Mouse (Mus musculus) liver, embryonic 14.5 days (tissue): ENCODE data around the gene Slc36a2. TPM values are rescaled to one million over a fixed set of nuclear protein-coding genes. Genes with fewer than 3 reads are reported as not detected.

Experiments used
- ATAC-seq: fragments of 200-750 bp; cut with Nextera tagmentation; 2 replicates; pipeline ENCODE4 v1.8.0; 2017; ENCODE audit warnings: moderate number of reproducible peaks, mild to moderate bottlenecking, moderate library complexity; ENCODE audit not compliant: insufficient read depth
- DNase-seq, 3 experiments: peaks; one replicate each; pipeline ENCODE4 v3.0.0-alpha.2; 2012 to 2013; ENCODE audit warnings: low read depth in 3 of 3, low spot score in 3 of 3
- H3K27ac ChIP-seq: fragments of 300-500 bp; sonication (generic); 2 replicates; pipeline ENCODE4 v1.5.1; 2014; ENCODE audit warnings: moderate library complexity, mild to moderate bottlenecking, control low read depth, inconsistent platforms
- H3K27me3 ChIP-seq: fragments of 300-500 bp; sonication (generic); 2 replicates; pipeline ENCODE4 v1.6.1; 2014; ENCODE audit warnings: mild to moderate bottlenecking, low read length, moderate library complexity; ENCODE audit not compliant: control insufficient read depth, insufficient read depth
- H3K36me3 ChIP-seq: fragments of 300-500 bp; sonication (generic); replicated peaks from 2 replicates; pipeline ENCODE4 v1.6.1; 2014; ENCODE audit warnings: low read depth; ENCODE audit not compliant: control insufficient read depth, insufficient read depth
- H3K4me1 ChIP-seq, 2 experiments: fragments of 200-500 bp in 1 of 2; fragments of 300-500 bp in 1 of 2; sonication (generic) in 1 of 2; replicated peaks; 2 replicates each; pipeline ENCODE4 v1.6.1; 2012 to 2014; ENCODE audit warnings: antibody characterized with exemption in 1 of 2, inconsistent platforms in 1 of 2, low read length in 1 of 2; ENCODE audit not compliant: control insufficient read depth in 2 of 2, insufficient read depth in 2 of 2
- H3K4me2 ChIP-seq: fragments of 300-500 bp; sonication (generic); 2 replicates; pipeline ENCODE4 v1.6.1; 2014; ENCODE audit warnings: low read depth, mild to moderate bottlenecking, control low read depth, moderate library complexity
- H3K4me3 ChIP-seq, 2 experiments: fragments of 200-500 bp in 1 of 2; fragments of 300-500 bp in 1 of 2; sonication (generic) in 1 of 2; 2 replicates each; pipeline ENCODE4 v1.5.1; 2012 to 2014; ENCODE audit warnings: low read depth in 2 of 2, low read length in 2 of 2, mild to moderate bottlenecking in 2 of 2, control low read depth in 1 of 2, inconsistent platforms in 1 of 2, moderate library complexity in 1 of 2; ENCODE audit not compliant: insufficient read depth in 1 of 2
- H3K9ac ChIP-seq: fragments of 300-500 bp; sonication (generic); replicated peaks from 2 replicates; pipeline ENCODE4 v1.6.1; 2014; ENCODE audit warnings: mild to moderate bottlenecking, control low read depth, moderate library complexity
- H3K9me3 ChIP-seq: fragments of 300-500 bp; sonication (generic); 2 replicates; pipeline ENCODE4 v1.6.1; 2016; ENCODE audit warnings: low read length, mixed read lengths; ENCODE audit not compliant: control insufficient read depth
- CTCF ChIP-seq: IDR thresholded peaks from 2 replicates; pipeline ENCODE4 v1.5.1; 2016; ENCODE audit warnings: antibody characterized with exemption, low read depth, control low read depth
- EP300 ChIP-seq: IDR thresholded peaks from 2 replicates; pipeline ENCODE4 v1.6.1; 2016; ENCODE audit warnings: antibody characterized with exemption, low read depth
- WGBS: fragments of 180-500 bp; shearing (Covaris S2); extraction: QIAGEN DNeasy Blood & Tissue Kit; methylation state at CpG from one replicate; pipeline ENCODE4 v1.1.7; 2014; ENCODE audit not compliant: insufficient replicate concordance; 5-methylcytosine and 5-hydroxymethylcytosine counted together
- polyA plus RNA-seq, 2 experiments: library from polyadenylated mRNA; depleted of rRNA in 1 of 2; stranded (reverse) in 1 of 2; unstranded in 1 of 2; fragments of >200 nt; fragmentation: Nextera tagmentation in 1 of 2; extraction: Ambion mirVana in 1 of 2; gene quantifications; 2 replicates each; pipeline versions ENCODE4 v1.2.1 to v1.2.3; 2012 to 2014

Gene Slc36a2
- polyA plus RNA-seq, 2 experiments: 13.8 to 14.1 TPM

DNA sequence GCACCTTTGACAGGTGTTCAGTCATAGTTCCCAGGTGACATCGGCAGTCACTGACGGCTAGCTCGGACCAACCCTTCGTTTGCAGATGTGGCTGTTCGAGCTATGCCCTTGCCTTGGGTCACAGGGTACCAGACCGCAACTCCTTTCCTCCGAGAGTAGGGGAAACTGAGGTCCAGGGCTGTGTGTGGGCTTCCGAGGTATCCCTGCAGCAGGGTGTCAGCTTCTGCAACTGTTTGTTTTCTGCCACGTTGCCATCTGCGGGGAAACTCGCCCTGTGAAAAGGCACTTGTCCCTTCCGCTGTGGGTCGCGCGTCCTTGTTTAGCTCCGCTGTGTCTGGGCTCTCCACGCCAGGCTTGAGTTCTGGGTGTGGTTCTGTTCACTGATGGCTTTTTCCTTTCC is 19.7 kb upstream of the Slc36a2 start:
- WGBS: 4% methylated on average over 17 of the region's 17 CpGs
- peak overlapping the region; percentile 81 for H3K4me2 ChIP-seq

DNA sequence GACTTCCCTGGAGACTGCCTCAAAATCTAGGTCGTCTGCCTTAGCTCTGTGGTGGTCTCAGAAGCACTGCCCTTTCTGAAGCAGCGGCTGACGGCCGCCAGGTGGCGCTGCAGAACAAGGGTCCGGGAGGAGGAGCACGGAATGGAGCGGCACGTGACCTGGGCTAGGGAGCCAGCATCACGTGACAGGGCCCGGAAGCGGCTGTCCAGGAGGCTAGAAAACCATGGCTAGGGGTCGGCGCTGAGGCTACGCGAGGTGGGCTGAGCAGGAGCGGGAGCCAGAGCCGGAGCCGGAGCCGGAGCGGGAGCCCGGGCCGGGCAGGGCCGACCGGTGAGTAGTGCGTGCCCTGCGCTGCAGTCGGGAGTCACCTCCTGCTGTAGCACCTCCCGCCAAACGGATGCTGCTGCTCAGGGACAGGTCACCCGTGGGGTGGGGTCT is 19.3 kb upstream of the Slc36a2 start, which contains the start of gene Slc36a1:
TSS of gene Slc36a1 (plus strand) at position 192 of the 438 bp plus-strand sequence.
- no peaks in the 10 kb centered on the region for H3K27me3 ChIP-seq
- no peaks in the 10 kb centered on the region for H3K9me3 ChIP-seq
- H3K4me2 ChIP-seq: peak within 1 kb of the TSS; percentile 81
- DNase-seq (peak; percentile 85 to 89 (median 85)), ATAC-seq (peak; percentile 80)
- TF ChIP-seq CTCF (peak; percentile 99), EP300 (no peak)
- no peaks in the 10 kb centered on the region for H3K36me3 ChIP-seq
- H3K9ac ChIP-seq: peak within 1 kb of the TSS; percentile 80
- H3K4me1 ChIP-seq: peaks cover 0 to 7% of the 10 kb centered on the region in 2 experiments; a peak in 2 of 4 replicates
- WGBS: 0% methylated on average over 31 of the region's 31 CpGs
- no peak within 1 kb of the TSS for H3K27ac ChIP-seq
- peak within 1 kb of the TSS; percentile 76 to 91 for H3K4me3 ChIP-seq

More for the DNA sequence above, 19.7 kb upstream of the Slc36a2 start:
- peak; percentile 54; the same call in 1 of the 2 replicates for ATAC-seq
- peak overlapping the region; percentile 80 for H3K9ac ChIP-seq
- DNase-seq: no peak
- H3K36me3 ChIP-seq: no peaks in the 10 kb centered on the region
- no peaks in the 10 kb centered on the region for H3K9me3 ChIP-seq
- no peak overlapping the region for H3K27ac ChIP-seq
- TF ChIP-seq EP300 (no peak), CTCF (no peak)
- no peaks in the 10 kb centered on the region for H3K27me3 ChIP-seq
- peak overlapping the region; percentile 76 to 91 for H3K4me3 ChIP-seq
- peaks cover 0 to 7% of the 10 kb centered on the region in 2 experiments; a peak in 2 of 4 replicates for H3K4me1 ChIP-seq

DNA sequence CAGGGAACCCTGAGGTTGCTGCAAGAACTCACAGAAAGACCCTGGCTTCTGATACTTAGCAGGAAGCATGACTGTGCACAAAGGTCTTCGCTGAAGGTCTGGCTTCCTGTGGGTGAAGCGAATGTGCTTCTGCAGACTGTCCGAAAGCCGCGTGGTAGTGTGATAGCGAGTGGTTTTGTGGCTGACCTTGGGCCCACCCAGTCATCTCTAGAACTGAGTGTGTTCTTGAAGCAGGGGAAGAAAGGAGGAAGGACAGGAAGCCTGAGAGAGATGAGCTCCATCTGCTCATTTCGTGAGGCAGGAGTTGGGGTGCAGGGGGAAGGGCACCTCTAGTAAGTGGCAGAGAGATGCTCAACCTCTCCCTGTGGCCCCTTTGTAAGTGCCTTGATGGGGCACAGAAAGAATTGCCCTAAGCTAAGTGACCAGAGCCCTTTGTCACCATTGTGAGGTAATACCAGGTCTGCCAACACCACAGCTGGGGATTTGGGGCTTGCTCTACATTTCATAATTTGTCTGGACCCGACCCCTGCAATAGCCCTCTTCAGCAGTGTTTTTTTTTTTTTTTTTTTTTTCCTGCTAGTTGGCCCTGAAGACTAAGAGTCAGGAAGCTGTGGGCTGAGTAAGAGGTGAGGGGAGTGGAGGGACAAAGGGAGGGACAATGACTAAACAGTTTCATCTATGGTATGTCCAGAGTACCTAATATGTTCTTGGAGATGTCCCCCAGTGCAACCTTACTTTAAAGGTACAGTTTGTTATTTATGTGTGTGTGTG is 13.0 kb upstream of the Slc36a2 start:
- Histone ChIP-seq H3K36me3 (no peaks in the 10 kb centered on the region), H3K27me3 (no peaks in the 10 kb centered on the region), H3K4me1 (peaks cover 0 to 6% of the 10 kb centered on the region in 2 experiments; a peak in 1 of 4 replicates), H3K9me3 (no peaks in the 10 kb centered on the region), H3K27ac (no peak overlapping the region), H3K4me3 (no peak overlapping the region), H3K9ac (no peak overlapping the region), H3K4me2 (no peak overlapping the region)
- no peak for ATAC-seq
- no peak for TF ChIP-seq CTCF
- TF ChIP-seq EP300: no peak
- WGBS: 10% methylated on average over 8 of the region's 8 CpGs
- no peak for DNase-seq

DNA sequence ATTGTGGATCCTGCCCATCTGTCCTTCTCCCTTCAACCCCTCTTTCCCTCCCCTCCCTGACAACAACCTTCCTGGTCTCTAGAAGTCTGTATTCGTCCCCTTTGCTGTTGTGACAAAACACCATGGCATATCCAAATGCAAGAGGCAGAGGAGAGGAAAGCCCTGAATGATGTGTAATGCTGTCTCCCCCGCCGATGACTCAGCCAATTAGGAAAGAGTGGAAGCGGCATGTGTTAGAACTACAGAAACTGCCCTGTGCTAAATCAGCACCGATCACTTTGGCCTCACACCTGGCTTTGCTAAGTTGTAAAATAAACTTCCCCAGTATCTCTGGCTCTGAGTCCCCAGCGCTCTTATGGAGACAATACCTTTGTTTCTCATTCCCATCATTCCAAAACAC is 12.2 kb upstream of the Slc36a2 start:
- no peak for DNase-seq
- no peak for ATAC-seq
- no peak overlapping the region for H3K4me2 ChIP-seq
- H3K4me1 ChIP-seq: peaks cover 0 to 6% of the 10 kb centered on the region in 2 experiments; a peak in 1 of 4 replicates
- no peaks in the 10 kb centered on the region for H3K27me3 ChIP-seq
- 23% methylated on average over 6 of the region's 6 CpGs for WGBS
- TF ChIP-seq CTCF: no peak
- no peak for TF ChIP-seq EP300
- no peak overlapping the region for H3K4me3 ChIP-seq
- H3K27ac ChIP-seq: no peak overlapping the region
- H3K9me3 ChIP-seq: no peaks in the 10 kb centered on the region
- no peak overlapping the region for H3K9ac ChIP-seq
- no peaks in the 10 kb centered on the region for H3K36me3 ChIP-seq

DNA sequence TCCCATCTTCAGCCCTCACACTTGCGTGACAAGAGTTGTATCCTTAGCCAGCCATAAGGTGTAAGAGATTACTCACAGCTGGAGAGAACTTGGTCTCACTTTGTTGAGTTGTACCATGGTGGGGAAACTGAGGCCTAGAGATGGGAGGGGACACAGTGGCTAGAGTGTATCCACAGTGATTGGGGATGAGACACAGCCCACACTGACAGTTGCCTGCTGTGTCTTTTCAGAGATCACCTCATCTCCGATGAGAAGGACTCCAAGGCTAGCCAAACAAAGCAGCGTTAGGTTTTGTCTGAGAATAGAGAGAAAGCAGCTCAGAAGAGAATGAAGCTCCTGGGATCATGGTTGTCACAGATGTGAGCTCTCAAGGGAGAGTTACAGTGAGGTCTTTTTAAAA is 5.3 kb upstream of the Slc36a2 start:
- no peak for ATAC-seq
- Histone ChIP-seq H3K4me3 (no peak overlapping the region), H3K27me3 (no peaks in the 10 kb centered on the region), H3K36me3 (no peaks in the 10 kb centered on the region), H3K27ac (no peak overlapping the region), H3K4me2 (no peak overlapping the region), H3K9me3 (no peaks in the 10 kb centered on the region), H3K4me1 (no peaks in the 10 kb centered on the region), H3K9ac (no peak overlapping the region)
- TF ChIP-seq CTCF (no peak), EP300 (no peak)
- no peak for DNase-seq
- WGBS: 54% methylated on average over 3 of the region's 3 CpGs
